Mouse (Mus musculus): ENCODE measurements at regions not wholly inside any gene's neighbourhood (a gene's known extent, or its start where the extent isn't known, plus 50 kb on each side); places are given as distances from the start of the nearest gene placed in this dataset.
"Not testable (repeated sequence)": the region's sequence is repeated elsewhere in the genome, so short reads cannot be mapped to it uniquely, and the experiment has no call there.

DNA sequence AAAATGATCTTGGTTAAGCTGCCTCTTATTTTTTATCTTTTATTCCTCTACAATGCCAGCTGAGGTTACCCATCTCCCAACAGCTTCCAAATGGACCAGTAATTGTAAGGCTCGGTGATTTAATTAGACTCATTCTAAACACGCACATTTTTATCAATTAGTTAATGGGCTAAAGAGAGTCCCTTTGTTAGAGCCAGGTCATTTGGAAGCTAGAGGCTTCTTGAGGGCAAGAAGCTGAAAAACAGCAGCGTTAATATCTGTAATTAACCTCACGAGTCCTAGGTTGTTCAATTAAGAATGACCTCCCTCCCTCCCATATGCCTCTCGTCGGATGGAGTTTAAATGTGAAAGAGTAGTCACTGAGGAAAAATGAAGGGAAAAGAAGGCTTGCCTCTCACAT, 66.5 kb downstream of the Otx2 start:
- DNase-seq, result no peak
- intact Hi-C loops (cut with DNase I), result no loop called here

DNA sequence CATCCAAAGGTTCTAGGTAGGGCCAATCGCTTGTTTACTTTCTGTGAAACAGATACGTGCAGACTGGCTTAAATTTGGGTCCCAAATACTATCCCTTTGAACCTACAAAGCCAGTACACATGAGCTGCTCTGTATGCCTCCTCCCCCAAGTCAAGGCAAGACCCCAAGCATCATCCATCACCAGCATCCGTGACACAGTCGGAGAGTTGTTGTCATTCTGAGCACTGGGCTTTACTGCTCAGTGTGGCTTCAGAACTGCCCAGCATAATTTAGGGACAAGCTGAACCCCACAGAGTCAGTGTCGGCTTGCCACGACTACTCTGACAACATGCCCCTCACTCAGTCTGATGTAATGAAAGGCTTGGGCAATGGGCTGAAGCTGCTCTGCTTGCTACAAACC, 70.1 kb downstream of the Otx2 start:
- DNase-seq, result no peak
- intact Hi-C loops (cut with DNase I), result no loop called here

DNA sequence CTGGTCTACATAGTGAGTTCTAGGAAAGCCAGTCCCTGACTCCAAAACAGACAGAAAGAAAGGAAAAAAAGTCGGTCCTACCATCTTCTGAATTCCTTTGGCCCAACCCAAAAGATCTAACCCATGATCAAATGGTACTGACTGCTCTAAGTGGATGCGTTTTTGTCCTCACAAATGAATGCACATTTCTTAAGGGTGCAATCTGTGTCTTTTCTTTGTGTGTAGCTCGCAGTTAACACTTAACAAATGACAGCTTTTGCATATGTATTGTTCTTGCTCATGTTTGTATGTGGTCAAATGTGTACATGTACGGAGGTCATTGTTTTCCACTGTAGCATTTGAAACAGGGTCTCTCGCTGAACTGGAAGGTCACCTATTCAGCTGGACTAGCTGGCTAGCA, 79.3 kb downstream of the Otx2 start:
- intact Hi-C loops (cut with DNase I), result no loop called here
- DNase-seq, result no peak

DNA sequence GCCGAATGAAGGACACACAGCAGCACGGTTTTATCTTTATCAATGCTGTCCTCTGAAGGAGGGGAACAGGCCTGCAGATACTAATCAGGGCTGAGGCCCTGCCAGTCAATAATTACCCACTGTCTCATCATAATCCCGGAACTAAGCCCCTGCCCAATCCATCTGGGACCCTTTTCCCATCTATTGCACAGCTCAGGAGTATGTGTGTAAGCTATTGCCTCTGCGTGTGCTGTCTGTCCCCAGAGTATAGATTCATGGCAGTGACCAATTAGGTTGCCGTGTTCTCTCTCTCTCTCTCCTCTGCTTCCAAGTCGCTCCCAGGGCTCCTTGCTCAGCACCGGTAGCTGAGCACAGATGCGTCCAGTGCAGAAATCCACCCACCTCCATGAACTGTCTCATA, 80.3 kb downstream of the Otx2 start:
- DNase-seq, result no peak
- intact Hi-C loops (cut with DNase I), result no loop called here

DNA sequence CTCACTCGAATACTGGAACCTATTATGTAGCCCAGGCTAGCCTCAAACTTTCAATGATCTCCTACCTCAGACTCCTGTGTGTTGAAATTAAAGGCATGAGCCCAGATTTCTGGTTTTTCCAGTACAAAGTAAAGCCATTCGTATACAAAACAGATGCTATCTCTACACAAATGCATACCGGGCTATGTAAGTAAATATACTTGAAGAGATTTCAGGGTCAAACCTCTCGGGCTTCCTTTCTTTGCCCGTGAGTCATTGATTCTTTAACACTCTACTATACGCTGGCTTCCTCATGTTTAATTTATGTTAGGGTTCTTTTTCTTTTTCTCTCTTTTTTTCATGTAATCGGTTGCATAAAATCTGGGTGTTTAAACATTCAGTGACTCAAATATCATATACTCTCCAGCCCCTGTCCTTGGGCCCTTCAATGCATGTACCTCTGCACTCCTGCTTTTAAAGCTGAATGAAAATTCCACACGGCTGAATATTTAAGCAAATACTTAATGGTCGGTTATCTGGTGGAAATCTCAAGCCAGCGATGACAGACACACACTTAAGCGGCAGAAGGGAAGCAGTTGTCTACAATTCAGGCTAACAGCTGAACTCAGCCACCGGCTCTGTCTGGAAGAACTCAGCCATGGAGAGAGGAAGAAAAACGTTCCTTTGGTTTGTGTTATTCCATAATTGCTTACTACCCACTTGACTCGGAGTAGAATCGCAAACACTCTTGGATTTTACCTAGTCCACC, 82.0 kb downstream of the Otx2 start:
- no peak for DNase-seq
- intact Hi-C loops (cut with DNase I), result no loop called here

DNA sequence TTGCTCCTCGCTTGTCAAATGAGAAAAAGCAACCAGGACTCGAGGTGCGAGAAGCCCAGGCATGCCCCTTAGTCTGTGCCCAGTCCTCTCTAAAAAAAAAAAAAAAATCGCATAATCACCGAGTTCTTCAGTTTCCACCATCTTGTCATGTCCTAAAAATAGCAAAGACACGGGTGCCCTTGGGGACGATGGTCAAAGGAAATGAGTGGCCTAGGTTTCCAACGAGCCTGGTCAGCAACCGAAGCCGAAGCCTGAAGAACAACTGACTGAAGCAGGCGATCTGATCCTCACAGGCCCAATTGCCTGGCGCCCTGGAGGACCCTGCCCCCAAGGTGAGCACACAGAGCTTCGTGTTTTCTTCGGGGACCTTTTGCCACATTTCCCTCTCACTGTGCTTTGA, 83.2 kb downstream of the Otx2 start:
- intact Hi-C loops (cut with DNase I), result no loop called here
- peak in 1 of 2 experiments; percentile 14 for DNase-seq

DNA sequence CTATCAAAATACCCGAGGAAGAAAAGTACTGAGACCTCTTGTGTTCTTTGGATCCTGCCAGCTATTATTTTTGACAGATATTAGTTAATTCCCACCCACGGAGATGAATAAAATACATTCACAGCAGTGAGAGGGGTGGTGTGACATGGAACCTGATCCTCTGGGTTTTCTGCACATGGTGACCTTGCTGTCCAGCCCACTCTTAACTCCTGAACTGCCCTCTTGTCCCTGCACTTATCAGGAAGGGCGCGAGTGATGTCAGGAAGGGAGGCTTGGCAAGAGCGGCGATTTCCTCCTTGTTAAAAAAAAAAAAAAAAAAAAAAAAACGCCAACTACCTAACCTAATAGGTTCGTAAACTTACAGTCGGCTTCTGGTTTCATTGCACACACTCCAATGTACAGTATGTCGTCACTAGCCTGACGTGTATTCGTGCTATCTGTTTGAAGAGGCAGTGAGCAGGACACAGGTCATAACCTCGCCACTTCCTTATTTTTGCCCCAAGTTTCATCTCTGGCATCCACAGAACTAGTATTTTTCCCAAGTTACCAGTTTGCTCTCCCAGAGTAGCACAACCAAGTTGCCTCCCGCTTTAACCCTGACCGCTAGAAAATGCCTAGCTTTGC, 83.8 kb downstream of the Otx2 start:
- intact Hi-C loops (cut with DNase I), result no loop called here
- DNase-seq, result peak in 1 of 2 experiments; percentile 4

DNA sequence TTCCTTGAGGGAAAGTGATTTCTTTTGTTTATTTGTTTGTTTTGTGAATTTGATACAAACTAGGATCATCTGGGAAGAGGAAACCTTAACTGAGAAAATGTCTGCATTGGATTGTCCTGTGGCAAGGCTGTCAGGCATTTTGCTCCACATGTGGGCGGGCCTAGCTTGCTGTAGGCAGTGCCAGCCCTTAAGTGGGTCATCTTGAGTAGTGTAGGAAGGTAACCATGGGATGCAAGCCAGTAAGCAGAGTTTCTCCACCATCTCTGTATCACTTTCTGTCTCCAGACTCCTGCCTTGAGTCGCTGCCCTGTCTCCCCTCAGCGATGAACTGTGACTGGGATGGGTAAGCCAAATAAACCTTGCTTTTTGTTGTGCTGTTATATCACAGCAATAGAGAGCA, 87.8 kb downstream of the Otx2 start:
- no peak for DNase-seq
- intact Hi-C loops (cut with DNase I), result no loop called here

DNA sequence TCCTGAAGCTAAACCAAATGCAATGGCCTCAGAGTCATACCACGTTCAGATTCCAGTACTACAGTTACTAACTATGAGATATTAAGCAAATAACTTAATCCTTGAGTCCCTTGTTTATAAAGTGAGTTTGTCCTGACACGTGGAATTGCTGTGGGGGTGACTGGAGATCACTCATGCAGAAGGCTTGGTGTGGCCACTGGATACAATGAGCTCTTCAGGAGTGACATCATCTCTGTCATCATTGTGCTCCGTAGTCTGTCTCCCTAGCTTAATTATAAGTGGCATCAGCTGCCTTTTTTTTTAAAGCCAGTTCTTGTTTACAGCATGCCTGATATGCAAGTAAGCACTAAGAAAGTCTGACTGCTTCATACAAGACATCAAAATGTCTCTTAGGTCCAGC, 89.0 kb downstream of the Otx2 start:
- intact Hi-C loops (cut with DNase I), result no loop called here
- DNase-seq, result no peak

DNA sequence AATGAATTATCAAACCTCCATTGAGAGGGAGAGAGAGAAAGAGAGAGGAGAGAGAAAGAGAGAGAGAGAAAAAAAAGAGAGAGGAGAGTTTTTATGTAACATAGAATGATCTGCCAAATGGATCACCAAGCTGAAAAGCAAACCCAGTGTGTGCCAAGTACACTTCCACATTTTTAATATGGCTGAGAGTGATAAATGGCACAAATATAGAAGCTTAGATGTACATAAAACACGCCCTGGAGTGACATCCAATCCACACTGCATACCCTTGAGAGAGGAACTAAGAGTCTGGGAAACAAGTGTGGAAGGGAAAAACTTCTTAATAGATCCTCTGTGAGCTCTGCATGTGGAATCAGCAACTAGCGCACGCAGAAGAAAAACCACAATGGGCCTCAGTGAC, 90.1 kb downstream of the Otx2 start:
- intact Hi-C loops (cut with DNase I), result no loop called here
- no peak for DNase-seq

DNA sequence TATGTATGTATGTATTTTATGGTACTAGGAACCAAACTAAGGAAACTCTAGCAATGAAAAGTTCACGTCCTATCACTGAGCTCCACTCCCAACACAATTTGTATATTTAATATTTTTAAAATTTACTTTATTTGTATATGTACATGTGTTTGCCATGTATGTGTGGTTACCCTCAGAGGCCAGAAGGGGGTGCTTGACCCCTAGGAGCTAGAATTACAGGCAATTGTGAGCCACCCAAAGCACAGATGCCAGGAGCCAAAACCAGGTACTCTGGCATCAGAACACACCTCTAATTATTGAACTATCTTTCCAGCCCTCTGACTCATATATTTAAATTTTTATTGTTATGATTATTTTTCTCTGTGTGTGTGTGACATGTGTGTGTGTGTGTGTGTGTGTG, 91.5 kb downstream of the Otx2 start:
- intact Hi-C loops (cut with DNase I), result no loop called here
- DNase-seq, result no peak

DNA sequence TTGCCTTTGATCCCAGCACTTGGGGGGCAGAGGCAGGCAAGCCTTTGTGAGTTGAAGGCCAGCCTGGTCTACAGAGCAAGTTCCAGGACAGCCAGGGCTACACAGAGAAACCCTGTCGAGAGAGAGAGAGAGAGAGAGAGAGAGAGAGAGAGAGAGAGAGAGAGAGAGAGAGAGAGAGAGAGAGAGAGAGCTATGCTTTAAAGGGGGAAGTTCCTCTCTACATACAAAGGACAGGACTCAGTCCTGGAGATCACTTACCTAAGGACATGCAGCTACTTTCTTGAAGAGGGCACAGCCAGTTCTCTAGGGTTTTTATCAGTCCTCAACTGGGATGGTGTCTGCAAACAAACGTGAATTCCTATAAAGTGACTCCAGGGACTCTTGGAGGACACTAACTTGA, 92.3 kb downstream of the Otx2 start:
- DNase-seq, result not testable (repeated sequence)

DNA sequence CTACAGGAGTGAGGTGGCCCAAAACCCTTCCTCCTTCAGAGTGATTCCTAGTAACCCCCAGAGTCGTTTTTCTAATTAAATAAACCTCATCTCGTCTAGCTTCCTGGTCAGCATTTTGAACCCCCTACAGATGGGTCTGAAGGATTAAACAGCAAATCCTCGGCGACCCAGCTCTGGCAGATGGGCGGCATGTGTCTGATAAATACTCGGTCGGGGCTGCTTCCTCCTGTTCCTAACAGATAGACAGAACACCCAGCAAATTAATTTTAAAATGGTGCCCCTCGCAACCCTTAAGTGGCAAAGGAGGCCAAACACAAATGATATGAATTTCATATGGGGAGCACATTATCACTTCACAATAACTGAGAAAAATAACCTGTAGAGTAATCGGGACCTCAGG, 93.2 kb downstream of the Otx2 start:
- intact Hi-C loops (cut with DNase I), result no loop called here
- DNase-seq, result no peak

More for the DNA sequence above, 92.3 kb downstream of the Otx2 start:
- intact Hi-C loops (cut with DNase I), result not testable (repeated sequence)

DNA sequence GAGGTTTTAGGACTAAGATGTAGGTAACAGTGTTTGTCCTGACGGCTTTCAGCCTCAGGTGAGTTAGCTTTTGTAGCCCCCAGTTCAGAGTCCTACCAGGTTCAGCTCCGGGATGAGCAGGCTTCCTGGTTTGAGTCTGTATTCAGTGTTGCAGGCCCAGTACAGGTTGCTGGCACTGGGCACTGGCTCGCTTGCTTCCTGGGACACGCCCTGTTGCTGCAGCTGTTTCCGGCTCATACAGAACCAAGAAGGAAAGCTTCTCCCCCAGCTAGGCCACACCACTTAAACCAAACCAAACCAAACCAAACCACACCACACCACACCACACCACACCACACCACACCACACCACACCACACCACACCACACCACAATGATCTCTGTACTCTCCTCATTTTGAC, 93.6 kb downstream of the Otx2 start:
- DNase-seq, result no peak
- intact Hi-C loops (cut with DNase I), result no loop called here

All from heart, postnatal 14 days (tissue).